Mouse (Mus musculus): ENCODE measurements around the gene Asic1.
A peak's percentile ranks its signal among the peaks of the same experiment; 100 is the strongest.

Asic1 gene

GRCm38 (mm10) chr15:99703104-99703503 is 32.9 kb downstream of the Asic1 start:
- DNase-seq: no peak

- DNase-seq: no peak
Measured at GRCm38 (mm10) chr15:99703676-99704040, 33.5 kb downstream of the Asic1 start.

GRCm38 (mm10) chr15:99704041-99704681 is 34.0 kb downstream of the Asic1 start:
- DNase-seq: peak; percentile 72 to 80

- no peak for DNase-seq
Measured at GRCm38 (mm10) chr15:99704881-99705280, 34.7 kb downstream of the Asic1 start.

GRCm38 (mm10) chr15:99705440-99706048 is 35.4 kb downstream of the Asic1 start, which contains the start of gene Gm17349:
Gene Gm17349 (minus strand): TSS chr15:99705490.
- peak in 1 of 2 experiments; percentile 68 for DNase-seq

GRCm38 (mm10) chr15:99708176-99708575 is 38.0 kb downstream of the Asic1 start:
- no peak for DNase-seq

- no peak for DNase-seq
Measured at GRCm38 (mm10) chr15:99710221-99711190, 40.3 kb downstream of the Asic1 start.

- DNase-seq: no peak
Measured at GRCm38 (mm10) chr15:99711491-99711890, 41.3 kb downstream of the Asic1 start.

GRCm38 (mm10) chr15:99712666-99713559 is 42.7 kb downstream of the Asic1 start:
- DNase-seq: no peak

GRCm38 (mm10) chr15:99713569-99713968 is 43.4 kb downstream of the Asic1 start:
- DNase-seq: no peak

- no peak for DNase-seq
Measured at GRCm38 (mm10) chr15:99714206-99714605, 44.0 kb downstream of the Asic1 start.

GRCm38 (mm10) chr15:99714858-99715257 is 44.7 kb downstream of the Asic1 start:
- peak; percentile 78 to 86 for DNase-seq

- no peak for DNase-seq
Measured at GRCm38 (mm10) chr15:99715361-99715865, 45.2 kb downstream of the Asic1 start.

- DNase-seq: peak; percentile 73 to 77
Measured at GRCm38 (mm10) chr15:99715982-99716746, 46.0 kb downstream of the Asic1 start.

GRCm38 (mm10) chr15:99716814-99717213 is 46.6 kb downstream of the Asic1 start:
- no peak for DNase-seq

- DNase-seq: peak; percentile 85 to 87
Measured at GRCm38 (mm10) chr15:99717386-99718334, 47.5 kb downstream of the Asic1 start, which contains the start of gene Gpd1. Gene Gpd1 (plus strand): TSS chr15:99717515.

- peak; percentile 69 to 88 for DNase-seq
Measured at GRCm38 (mm10) chr15:99718461-99719021, 48.4 kb downstream of the Asic1 start.

GRCm38 (mm10) chr15:99719865-99720264 is 49.7 kb downstream of the Asic1 start:
- no peak for DNase-seq

- no peak for DNase-seq
Measured at GRCm38 (mm10) chr15:99721921-99722743, 52.0 kb downstream of the Asic1 start.
